Mouse (Mus musculus) C3H10T1/2 (cell line): Measurements from ENCODE around the gene Mup6. TPM values are rescaled to one million over a fixed set of nuclear protein-coding genes. Genes with fewer than 3 reads are reported as not detected.

ENCODE experiments used
- polyA plus RNA-seq, 2 experiments: library from polyadenylated mRNA; unstranded; fragments of >200 nt; fragmentation: generic; extraction: Trizol; gene quantifications; one replicate each; pipeline ENCODE4 v1.2.1; 2012; ENCODE audit warnings: missing spikeins in 2 of 2

Gene Mup6
- polyA plus RNA-seq, result not detected

DNA sequence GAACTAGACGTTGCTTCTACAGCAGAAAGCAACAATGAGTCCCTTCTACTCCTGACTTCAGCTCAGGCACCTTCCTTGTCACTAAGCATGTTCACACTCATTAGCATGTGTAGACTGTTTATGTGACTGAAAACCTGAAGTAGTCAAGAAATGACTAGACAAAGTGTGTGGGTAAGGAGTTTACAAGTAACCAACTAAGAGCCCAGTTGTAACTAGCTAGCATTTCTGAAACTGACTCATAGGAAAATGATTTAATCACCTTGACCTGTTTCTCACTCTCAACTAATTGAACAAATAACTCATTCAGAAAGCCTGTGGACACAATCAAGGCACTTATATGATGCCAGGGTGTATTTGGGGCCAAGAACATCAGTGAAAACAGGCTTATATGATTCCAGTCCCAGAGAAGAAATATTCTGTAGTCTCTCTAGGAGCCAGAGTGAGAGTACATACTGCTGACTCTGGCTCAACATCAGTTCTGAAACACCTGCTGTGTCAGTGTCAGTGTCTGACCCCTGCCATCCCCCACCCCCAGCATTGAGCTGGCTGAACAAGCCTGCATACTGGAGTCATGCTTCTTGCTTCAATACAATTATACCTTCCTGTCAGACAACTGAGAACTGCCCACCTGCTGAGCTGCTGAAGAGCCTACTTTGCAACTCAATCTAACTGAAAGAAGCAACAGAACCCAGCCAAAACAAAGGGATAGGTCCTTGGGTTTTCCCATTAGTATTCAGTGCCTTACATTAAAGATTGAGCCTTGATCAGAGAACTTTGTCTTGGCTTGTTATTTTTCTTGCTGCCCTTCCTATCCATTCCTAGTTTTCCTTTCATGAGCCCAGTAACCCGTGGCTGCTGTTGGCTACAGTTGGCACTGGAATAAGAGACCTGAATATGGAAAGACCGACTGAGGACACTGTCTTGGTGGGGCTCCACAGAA is at the start of gene Mup6:
TSS of gene Mup6 (plus strand) at position 890 of the 940 bp plus-strand sequence.

DNA sequence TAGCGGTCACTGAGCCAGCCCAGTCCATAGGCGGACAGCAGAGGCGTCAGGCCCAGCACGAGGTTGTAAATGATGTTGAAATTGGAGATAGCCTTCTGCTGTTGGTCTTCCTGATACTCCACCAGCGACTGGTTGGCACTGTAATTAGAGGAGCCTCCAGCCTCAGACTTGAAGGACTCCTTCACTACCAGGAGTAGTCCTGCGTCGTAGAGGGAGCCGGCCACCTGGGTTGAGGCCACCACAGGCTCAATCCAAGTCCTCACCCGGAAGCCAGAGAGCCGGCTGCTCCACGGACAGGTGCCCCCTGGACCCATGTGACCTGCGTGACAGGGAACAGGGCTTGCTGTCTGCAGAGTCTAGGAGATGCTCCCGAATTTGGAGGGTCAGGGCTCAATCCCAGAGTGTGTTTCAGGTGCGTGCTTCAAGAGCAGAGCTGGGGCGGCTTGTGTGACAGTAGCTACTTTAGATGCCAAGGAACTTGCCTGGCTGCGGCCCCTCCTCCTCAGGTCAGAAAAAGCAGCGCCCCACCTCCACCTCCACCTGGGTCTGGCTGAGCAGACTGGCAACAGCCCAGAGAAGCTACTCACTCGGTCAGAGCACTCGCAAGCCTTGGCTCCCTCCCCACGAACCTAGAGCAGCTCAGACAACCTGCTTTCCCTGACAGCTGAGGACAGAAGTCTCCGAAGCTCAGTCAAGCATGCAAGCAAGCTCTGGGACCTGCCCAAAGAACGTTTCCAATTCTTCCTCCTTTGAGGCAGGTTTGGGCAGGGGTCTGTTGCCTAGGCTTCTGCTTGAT is 49.3 kb upstream of the Mup6 start, which contains the start of gene Slc46a2:
TSS of gene Slc46a2 (minus strand) at position 449 of the 796 bp plus-strand sequence.

DNA sequence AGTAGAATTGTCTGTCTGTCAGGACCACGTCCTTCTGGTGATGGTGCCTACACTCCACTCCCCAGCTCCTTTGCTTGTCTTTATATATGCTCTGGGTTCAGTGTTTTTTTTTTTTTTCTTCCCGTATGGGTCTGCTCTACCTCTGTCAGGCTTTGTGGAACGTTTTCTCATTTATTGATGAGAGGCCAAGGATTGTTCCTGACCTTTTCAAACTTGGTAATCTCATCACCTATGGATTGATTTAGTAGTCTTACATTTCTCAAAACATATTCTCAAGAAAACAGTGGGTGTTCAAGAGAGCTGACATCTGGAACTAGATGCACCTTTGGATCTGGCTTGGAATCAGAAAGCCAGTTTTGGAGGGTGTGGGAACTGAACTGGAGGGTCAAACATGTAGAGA is 3.5 kb upstream of the Mup6 start, which contains the start of gene Mup4:
TSS of gene Mup4 (minus strand) at position 101 of the 400 bp plus-strand sequence.

Other genes with a start within 250 kb of the Mup6 start
- gene Inip, start 162.7 kb upstream of the Mup6 start, polyA plus RNA-seq, result 1 to 10 TPM; 4.5 to 8.2 TPM
- 1 to 10 TPM in 1 of 2 experiments, under 1 TPM in 1; 0.80 to 2.3 TPM for gene Snx30, start 158.5 kb upstream of the Mup6 start, polyA plus RNA-seq
- gene Slc46a2, start 49.2 kb upstream of the Mup6 start, polyA plus RNA-seq, result under 1 TPM in 1 of 2 experiments, not detected in 1; 0.01 TPM
- not detected for gene Mup4, start 3.6 kb upstream of the Mup6 start, polyA plus RNA-seq
- gene Mup7, start 106.2 kb downstream of the Mup6 start, polyA plus RNA-seq, result not detected
- not detected for gene Mup2, start 190.0 kb downstream of the Mup6 start, polyA plus RNA-seq